In the genomic region with DNA sequence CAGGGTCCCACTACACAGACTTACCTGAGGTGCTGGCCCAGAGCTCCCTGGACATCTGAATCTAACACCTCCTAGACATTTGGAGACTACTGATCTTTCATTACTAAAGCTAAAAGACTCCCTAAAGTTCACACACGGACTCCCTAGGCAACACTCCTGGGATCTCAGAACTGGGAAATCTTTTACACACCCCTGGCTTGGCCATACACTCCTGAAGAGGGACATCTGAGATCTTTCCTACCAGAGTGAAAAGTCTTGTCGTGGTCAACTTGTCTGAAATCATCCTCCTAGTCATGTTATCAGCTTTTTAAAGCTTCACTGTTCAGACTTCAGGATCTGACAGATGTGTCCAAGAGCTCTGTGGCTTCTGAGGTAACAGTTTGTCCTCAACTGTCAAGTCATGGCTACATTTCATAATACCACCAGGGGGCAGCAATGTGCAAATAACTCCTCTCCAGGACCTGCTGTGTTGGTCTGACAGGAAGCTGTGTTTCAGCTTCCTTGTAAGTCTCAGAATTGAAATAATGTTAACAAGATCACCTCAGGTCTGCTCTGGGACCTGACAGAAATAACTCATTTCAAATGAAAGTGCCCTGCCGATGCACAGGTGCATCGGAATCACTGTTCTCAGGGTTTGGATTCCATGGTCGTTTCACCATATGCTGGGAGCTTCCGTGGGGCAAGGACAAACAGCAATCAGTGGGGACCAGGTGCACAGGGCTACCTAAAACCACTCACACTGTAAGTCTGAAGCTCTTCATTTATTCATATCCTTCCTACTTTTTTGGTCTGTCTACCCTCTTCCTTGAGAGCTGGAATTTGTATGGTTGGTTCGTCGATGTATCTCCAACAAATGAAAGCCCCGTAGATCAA, we compare ENCODE assay signal across 8 mouse cellular contexts.
DNase-seq lines count a peak whose midpoint lies in the region; ATAC-seq and TF ChIP-seq lines count a peak whose summit lies in the region.

No protein-coding gene starts in this region.

- no peak for TF ChIP-seq POLR2A in spleen, adult 2 months (IDR thresholded peaks at IDR 0.05; ENCODE audit: low read depth, low read length)

- no peaks in the 10 kb centered on the region for H3K27me3 ChIP-seq in spleen, adult 2 months (ENCODE audit: control insufficient read depth, insufficient read depth, low read length)
- H3K27me3 ChIP-seq in midbrain, embryonic 14.5 days (ENCODE audit: control insufficient read depth, insufficient read depth, low read length) = no peaks in the 10 kb centered on the region

- H3K9me3 ChIP-seq in midbrain, embryonic 14.5 days (ENCODE audit: control insufficient read depth, low read length) = no peaks in the 10 kb centered on the region

- no peak overlapping the region for H3K4me2 ChIP-seq in midbrain, embryonic 14.5 days (ENCODE audit: low read length)

- ATAC-seq in midbrain, embryonic 14.5 days (ENCODE audit: low FRiP score, low TSS enrichment) = peak; percentile 60; the same call in 1 of the 2 replicates

- H3K4me1 ChIP-seq in spleen, adult 2 months (ENCODE audit: control insufficient read depth, insufficient read depth, insufficient read length) = no peaks in the 10 kb centered on the region
- H3K4me1 ChIP-seq in midbrain, embryonic 14.5 days (ENCODE audit: control insufficient read depth, insufficient read depth, low read length) = no peaks in the 10 kb centered on the region

- DNase-seq in spleen, adult 2 months (ENCODE audit: low read depth in 1 of 2, low spot score in 2 of 2) = peak; percentile 35 to 37
- DNase-seq in spleen, adult 12 weeks (ENCODE audit: low spot score) = no peak
- DNase-seq in cerebellum, postnatal 25 days = peak; percentile 43 to 70
- DNase-seq in gastrocnemius, adult 8-10 months (ENCODE audit: low spot score in 2 of 2) = peak; percentile 31 to 32
- peak; percentile 57 for DNase-seq in kidney, adult 18-20 months
- DNase-seq in left cerebral cortex, postnatal 25 days (ENCODE audit: low spot score in 2 of 2) = peak; percentile 83 to 89
- DNase-seq in midbrain, embryonic 14.5 days = peak; percentile 92
- peak; percentile 37 to 53 for DNase-seq in spleen, postnatal 36 days (ENCODE audit: low spot score in 2 of 2)

- WGBS in spleen, adult 2 months = 76% methylated on average over 9 of the region's 9 CpGs
- 78% methylated on average over 9 of the region's 9 CpGs for WGBS in midbrain, embryonic 14.5 days

- no peaks in the 10 kb centered on the region for H3K36me3 ChIP-seq in spleen, adult 2 months (ENCODE audit: control insufficient read depth, insufficient read depth, low read length)
- no peaks in the 10 kb centered on the region for H3K36me3 ChIP-seq in midbrain, embryonic 14.5 days (ENCODE audit: control insufficient read depth, insufficient read depth, low read length)

- H3K4me3 ChIP-seq in spleen, adult 2 months (ENCODE audit: extremely low read depth, insufficient read depth, insufficient read length) = no peak overlapping the region
- no peak overlapping the region for H3K4me3 ChIP-seq in midbrain, embryonic 14.5 days (replicated peaks; ENCODE audit: low read depth, low read length)

- no peak for TF ChIP-seq CTCF in spleen, adult 2 months (IDR thresholded peaks at IDR 0.05; ENCODE audit: extremely low read depth, insufficient read depth, insufficient read length, insufficient replicate concordance)

- no peak overlapping the region for H3K27ac ChIP-seq in spleen, adult 2 months (ENCODE audit: insufficient read depth, low read length)
- no peak overlapping the region for H3K27ac ChIP-seq in midbrain, embryonic 14.5 days (replicated peaks; ENCODE audit: low read depth, low read length)

- H3K9ac ChIP-seq in midbrain, embryonic 14.5 days (replicated peaks; ENCODE audit: low read length) = no peak overlapping the region

- intact Hi-C loops in left cerebral cortex, postnatal 25 days (cut with DNase I) = loop anchor here (2.0 kb wide), 1 partner anchor 212 kb away; no protein-coding TSS in a partner anchor
